Mouse (Mus musculus) hindbrain, embryonic 16.5 days (tissue): ENCODE results near the gene Grik3. TPM values are rescaled to one million over a fixed set of nuclear protein-coding genes. Genes with fewer than 3 reads are reported as not detected.
A peak's percentile ranks its signal among the peaks of the same experiment; 100 is the strongest.
"Not testable (repeated sequence)": the region's sequence is repeated elsewhere in the genome, so short reads cannot be mapped to it uniquely, and the experiment has no call there.

ENCODE experiments used
- ATAC-seq: fragments of 200-750 bp; cut with Nextera tagmentation; 2 replicates; pipeline ENCODE4 v1.8.0; 2017; ENCODE audit warnings: moderate TSS enrichment, moderate library complexity
- H3K27ac ChIP-seq: fragments of 300-500 bp; sonication (generic); 2 replicates; pipeline ENCODE4 v1.5.1; 2014; ENCODE audit warnings: low read depth, mild to moderate bottlenecking, control low read depth, low read length, moderate library complexity
- H3K27me3 ChIP-seq: fragments of 300-500 bp; sonication (generic); replicated peaks from 2 replicates; pipeline ENCODE4 v1.6.1; 2014; ENCODE audit warnings: low read length; ENCODE audit not compliant: control insufficient read depth, insufficient read depth
- H3K36me3 ChIP-seq: fragments of 300-500 bp; sonication (generic); 2 replicates; pipeline ENCODE4 v1.6.1; 2014; ENCODE audit warnings: mild to moderate bottlenecking, low read length, moderate library complexity, mixed read lengths; ENCODE audit not compliant: control insufficient read depth, insufficient read depth
- H3K4me1 ChIP-seq: fragments of 300-500 bp; sonication (generic); 2 replicates; pipeline ENCODE4 v1.6.1; 2014; ENCODE audit warnings: low read depth, low read length; ENCODE audit not compliant: control insufficient read depth, insufficient read depth
- H3K4me2 ChIP-seq: fragments of 300-500 bp; sonication (generic); 2 replicates; pipeline ENCODE4 v1.6.1; 2014; ENCODE audit warnings: mild to moderate bottlenecking, low read length, control low read depth, moderate library complexity
- H3K4me3 ChIP-seq: fragments of 300-500 bp; sonication (generic); 2 replicates; pipeline ENCODE4 v1.5.1; 2014; ENCODE audit warnings: mild to moderate bottlenecking, low read length, control low read depth, moderate library complexity
- H3K9ac ChIP-seq: fragments of 300-500 bp; sonication (generic); 2 replicates; pipeline ENCODE4 v1.6.1; 2014; ENCODE audit warnings: low read depth, mild to moderate bottlenecking, control low read depth, low read length, moderate library complexity
- H3K9me3 ChIP-seq: fragments of 300-500 bp; sonication (generic); 2 replicates; pipeline ENCODE4 v1.6.1; 2014; ENCODE audit warnings: mild to moderate bottlenecking, low read length, moderate library complexity; ENCODE audit not compliant: control insufficient read depth
- WGBS: fragments of 180-500 bp; shearing (Covaris S2); extraction: QIAGEN DNeasy Blood & Tissue Kit; methylation state at CpG from one replicate; pipeline ENCODE4 v1.1.7; 2014; 5-methylcytosine and 5-hydroxymethylcytosine counted together
- polyA plus RNA-seq: library from polyadenylated mRNA; unstranded; fragments of >200 nt; fragmentation: Nextera tagmentation; extraction: Ambion mirVana; gene quantifications from 2 replicates; pipeline ENCODE4 v1.2.1, GENCODE M21; 2015

The Grik3 gene
- polyA plus RNA-seq, 1 experiment from 2014 or later = 5.5 TPM

DNA sequence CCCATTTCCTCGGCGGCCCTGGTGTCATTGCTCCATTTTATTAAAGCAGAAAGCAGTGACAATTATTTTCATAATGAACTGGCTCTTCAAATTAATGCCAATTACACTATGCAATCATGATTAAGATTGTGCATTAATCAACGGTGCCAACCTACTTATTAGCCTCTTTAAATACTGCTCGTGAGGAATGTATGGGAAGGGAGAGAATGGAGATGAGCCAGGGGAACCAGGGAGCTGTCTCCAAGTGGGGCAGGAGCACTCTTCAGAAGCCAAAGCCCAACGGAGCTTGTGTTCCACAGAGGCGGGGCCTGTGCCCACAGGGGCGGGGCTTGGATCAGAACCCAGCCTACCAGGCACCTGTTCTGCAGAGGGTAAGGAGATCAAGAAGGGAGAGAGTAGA is 114.0 kb downstream of the Grik3 start:
- WGBS = 45% methylated on average over 7 of the region's 7 CpGs
- ATAC-seq = peak; percentile 32; the same call in 1 of the 2 replicates
- no peak overlapping the region for H3K27ac ChIP-seq
- no peak overlapping the region for H3K4me3 ChIP-seq
- H3K9ac ChIP-seq = no peak overlapping the region
- H3K36me3 ChIP-seq = no peaks in the 10 kb centered on the region
- H3K4me1 ChIP-seq = peaks cover 11% of the 10 kb centered on the region
- H3K9me3 ChIP-seq = no peaks in the 10 kb centered on the region
- H3K4me2 ChIP-seq = no peak overlapping the region
- H3K27me3 ChIP-seq = no peaks in the 10 kb centered on the region

DNA sequence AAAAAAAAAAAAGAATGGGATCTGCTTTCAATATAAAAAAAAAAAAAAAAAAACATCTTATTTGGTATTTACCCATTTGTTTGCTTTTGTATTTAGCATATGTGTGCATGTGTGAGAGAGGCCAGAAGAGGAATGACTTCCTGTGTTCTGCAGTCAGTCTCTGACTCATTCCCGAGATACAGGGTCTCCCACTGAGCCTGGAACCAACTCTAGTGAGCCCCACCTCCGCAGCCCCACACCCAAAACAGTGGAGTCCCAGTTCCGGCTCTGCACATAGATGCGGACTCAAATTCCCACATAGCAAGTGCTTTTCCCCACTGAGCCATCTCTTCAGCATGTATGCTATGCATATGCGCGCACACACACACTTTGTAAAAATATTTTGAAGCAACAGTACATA is 115.6 kb downstream of the Grik3 start:
- 81% methylated on average over 6 of the region's 6 CpGs for WGBS
- no peaks in the 10 kb centered on the region for H3K9me3 ChIP-seq
- no peak overlapping the region for H3K4me3 ChIP-seq
- H3K27me3 ChIP-seq = no peaks in the 10 kb centered on the region
- no peak overlapping the region for H3K4me2 ChIP-seq
- no peak overlapping the region for H3K9ac ChIP-seq
- no peaks in the 10 kb centered on the region for H3K36me3 ChIP-seq
- H3K4me1 ChIP-seq = peaks cover 4% of the 10 kb centered on the region; the same call in 1 of the 2 replicates
- no peak overlapping the region for H3K27ac ChIP-seq
- ATAC-seq = no peak

DNA sequence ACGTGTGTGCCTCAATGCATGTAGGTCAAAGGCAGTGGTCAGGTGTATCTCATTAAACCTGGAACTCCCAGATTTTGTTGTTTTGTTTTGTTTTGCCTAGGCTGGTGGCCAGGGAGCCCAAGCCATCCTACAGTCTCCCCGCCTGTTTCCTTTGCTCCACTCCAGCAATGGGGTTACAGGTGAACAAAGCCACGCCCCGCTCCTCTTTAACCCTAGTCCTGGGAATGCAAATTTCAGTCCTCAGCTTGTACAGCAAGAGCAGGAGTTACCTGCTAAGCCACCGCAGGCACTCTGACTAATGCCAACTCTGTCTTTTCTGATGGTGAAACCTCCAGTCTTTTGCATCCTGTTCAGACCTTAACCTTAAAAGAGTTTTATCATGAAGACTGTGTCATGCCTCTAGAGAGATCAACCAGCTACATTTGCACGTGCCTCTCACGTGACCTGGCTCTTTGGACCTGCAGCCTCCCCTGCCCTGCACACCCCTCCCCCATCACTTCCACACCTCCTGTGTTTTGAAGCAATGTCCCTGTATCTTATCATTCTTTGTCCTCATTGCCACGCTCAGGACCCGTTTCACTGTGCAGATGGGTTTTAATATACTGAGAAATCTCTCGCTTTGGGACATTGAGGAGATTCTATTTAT is 117.0 kb downstream of the Grik3 start:
- no peak for ATAC-seq
- Histone ChIP-seq H3K27me3 (no peaks in the 10 kb centered on the region), H3K27ac (no peak overlapping the region), H3K4me3 (no peak overlapping the region), H3K4me2 (no peak overlapping the region), H3K9ac (no peak overlapping the region), H3K9me3 (no peaks in the 10 kb centered on the region), H3K4me1 (no peaks in the 10 kb centered on the region), H3K36me3 (no peaks in the 10 kb centered on the region)
- WGBS = 60% methylated on average over 10 of the region's 10 CpGs

DNA sequence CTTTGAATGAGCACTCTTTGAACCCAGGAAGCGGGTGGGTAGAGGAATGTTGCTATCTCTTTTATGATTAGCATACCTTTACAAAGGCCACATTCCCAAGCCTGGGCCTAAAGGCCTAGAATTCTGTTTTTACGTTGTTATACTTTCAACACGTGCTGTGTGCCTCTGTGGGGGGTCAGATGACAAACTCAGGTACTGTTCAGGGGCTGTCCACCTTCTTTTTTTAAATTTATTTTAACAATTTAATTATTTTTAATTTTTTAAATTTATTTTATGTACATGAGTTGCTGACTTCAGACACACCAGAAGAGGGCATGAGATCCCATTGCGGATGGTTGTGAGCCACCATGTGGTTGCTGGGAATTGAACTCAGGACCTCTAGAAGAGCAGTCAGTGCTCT is 118.4 kb downstream of the Grik3 start:
- not testable (repeated sequence) for H3K27me3 ChIP-seq, ATAC-seq, H3K4me1 ChIP-seq, H3K4me2 ChIP-seq, H3K27ac ChIP-seq, H3K9ac ChIP-seq, H3K36me3 ChIP-seq, H3K9me3 ChIP-seq, H3K4me3 ChIP-seq
- WGBS = 47% methylated on average over 3 of the region's 4 CpGs

DNA sequence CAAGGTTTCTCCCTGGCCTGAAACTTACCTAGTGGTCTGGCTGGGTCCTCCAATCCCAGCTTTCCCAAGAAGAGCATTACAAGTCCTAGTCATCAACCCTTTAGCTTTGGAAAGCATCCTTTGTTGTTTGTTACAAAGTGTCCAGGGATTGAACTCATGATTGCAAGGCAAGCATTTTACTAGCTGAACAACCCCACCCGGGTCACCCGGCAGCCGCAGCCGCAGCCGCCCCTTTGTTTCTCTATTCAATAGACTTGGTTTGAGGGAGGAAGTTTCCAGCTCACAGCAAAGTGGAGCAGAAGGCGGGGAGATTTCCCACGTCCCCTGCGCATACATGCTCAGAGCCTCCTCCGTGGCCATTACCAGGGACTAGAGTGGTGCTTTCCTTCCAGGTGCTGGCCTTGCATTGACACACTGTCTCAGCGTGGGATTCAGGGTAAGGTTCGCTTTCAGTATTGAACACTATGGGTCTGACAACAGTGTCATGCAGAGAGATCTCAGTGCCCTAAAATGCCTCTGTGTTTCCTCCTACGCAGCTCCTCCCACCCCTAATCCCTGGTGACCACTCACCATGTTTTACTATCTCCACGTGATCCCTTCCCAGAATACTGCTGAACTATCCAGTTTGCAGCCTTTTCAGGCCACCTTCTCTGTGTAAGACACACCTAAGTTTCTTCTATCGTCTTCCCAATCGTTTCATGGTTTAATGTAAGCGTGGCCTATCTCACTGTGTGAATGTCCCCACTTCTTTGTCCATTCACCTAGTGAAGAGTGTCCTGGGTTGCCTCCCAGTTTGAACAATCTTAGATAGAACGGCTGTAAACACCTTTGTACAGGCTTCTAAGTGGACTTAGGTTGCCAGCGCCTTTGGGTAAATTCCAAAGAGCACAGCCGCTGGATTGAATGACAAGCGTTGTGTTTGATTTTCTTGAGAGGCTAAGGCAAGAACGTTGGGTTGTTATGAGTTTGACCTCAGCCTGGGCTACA is 119.1 kb downstream of the Grik3 start:
- no peaks in the 10 kb centered on the region for H3K4me1 ChIP-seq
- H3K9ac ChIP-seq = no peak overlapping the region
- H3K27ac ChIP-seq = no peak overlapping the region
- H3K27me3 ChIP-seq = no peaks in the 10 kb centered on the region
- WGBS = 57% methylated on average over 21 of the region's 21 CpGs
- H3K4me2 ChIP-seq = no peak overlapping the region
- no peaks in the 10 kb centered on the region for H3K9me3 ChIP-seq
- H3K36me3 ChIP-seq = no peaks in the 10 kb centered on the region
- H3K4me3 ChIP-seq = no peak overlapping the region
- ATAC-seq = no peak

DNA sequence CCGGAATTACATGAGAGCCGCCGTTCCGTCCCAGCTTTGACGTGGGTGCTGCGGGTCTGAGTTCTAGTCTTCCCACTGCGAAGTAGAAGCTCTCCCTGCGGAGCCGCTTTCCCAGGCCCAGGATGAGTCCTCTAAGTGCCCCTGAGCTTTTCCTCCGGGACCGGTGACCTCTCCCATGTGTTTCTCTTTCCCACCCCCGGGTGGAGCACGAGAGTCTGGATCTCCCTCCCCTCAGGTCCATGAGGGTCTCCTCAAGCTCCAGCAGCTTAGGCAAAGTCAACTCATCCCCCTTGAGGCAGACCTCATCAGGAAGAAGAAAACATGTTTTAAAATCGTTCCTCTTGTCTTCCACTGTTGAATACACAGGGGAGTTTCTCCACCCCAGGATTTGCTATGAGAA is 127.4 kb downstream of the Grik3 start:
- Histone ChIP-seq H3K4me1 (no peaks in the 10 kb centered on the region), H3K4me3 (no peak overlapping the region), H3K36me3 (no peaks in the 10 kb centered on the region), H3K27ac (no peak overlapping the region), H3K4me2 (no peak overlapping the region), H3K9me3 (no peaks in the 10 kb centered on the region), H3K9ac (no peak overlapping the region), H3K27me3 (no peaks in the 10 kb centered on the region)
- no peak for ATAC-seq
- WGBS = 86% methylated on average over 14 of the region's 14 CpGs

DNA sequence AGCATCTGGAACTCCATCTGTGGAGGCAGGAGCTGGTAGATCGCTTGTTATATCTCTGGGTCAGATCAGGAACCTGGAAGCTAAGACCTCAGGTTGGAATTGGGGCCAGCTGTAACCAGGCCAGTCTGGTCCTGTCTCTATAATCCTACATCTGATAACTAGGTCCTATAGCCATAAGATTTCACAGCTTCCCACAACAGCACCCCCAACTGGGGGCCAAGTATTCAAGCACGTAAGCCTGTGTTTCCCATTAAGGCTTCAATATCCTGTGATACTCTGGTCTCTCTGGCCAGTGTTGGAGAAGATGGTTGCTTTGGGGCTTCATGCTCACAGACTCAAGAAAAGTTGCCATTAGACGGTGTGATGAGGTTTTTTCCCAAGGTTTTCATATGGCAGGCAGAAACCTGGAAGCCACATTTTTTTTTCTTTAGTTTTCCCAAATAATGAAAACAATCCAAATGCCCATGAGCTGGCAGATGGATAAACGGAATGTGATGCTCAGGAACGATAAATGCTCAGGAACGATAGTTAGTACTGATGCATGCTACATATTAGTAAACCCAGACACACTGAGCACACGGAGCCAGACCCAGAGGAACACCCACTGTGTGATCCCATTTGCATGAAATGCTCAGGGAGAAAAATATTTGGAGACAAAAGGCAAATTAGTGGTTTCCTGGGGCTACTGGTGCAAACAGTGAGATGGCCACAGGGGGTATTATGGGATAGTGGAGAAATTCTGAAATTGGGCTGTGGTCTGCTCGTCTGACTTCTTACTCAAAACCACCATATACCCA is 128.2 kb downstream of the Grik3 start:
- Histone ChIP-seq H3K9ac (no peak overlapping the region), H3K4me2 (no peak overlapping the region), H3K9me3 (no peaks in the 10 kb centered on the region), H3K4me3 (no peak overlapping the region), H3K27ac (no peak overlapping the region), H3K36me3 (no peaks in the 10 kb centered on the region), H3K27me3 (no peaks in the 10 kb centered on the region), H3K4me1 (no peaks in the 10 kb centered on the region)
- 66% methylated on average over 8 of the region's 8 CpGs for WGBS
- no peak for ATAC-seq

DNA sequence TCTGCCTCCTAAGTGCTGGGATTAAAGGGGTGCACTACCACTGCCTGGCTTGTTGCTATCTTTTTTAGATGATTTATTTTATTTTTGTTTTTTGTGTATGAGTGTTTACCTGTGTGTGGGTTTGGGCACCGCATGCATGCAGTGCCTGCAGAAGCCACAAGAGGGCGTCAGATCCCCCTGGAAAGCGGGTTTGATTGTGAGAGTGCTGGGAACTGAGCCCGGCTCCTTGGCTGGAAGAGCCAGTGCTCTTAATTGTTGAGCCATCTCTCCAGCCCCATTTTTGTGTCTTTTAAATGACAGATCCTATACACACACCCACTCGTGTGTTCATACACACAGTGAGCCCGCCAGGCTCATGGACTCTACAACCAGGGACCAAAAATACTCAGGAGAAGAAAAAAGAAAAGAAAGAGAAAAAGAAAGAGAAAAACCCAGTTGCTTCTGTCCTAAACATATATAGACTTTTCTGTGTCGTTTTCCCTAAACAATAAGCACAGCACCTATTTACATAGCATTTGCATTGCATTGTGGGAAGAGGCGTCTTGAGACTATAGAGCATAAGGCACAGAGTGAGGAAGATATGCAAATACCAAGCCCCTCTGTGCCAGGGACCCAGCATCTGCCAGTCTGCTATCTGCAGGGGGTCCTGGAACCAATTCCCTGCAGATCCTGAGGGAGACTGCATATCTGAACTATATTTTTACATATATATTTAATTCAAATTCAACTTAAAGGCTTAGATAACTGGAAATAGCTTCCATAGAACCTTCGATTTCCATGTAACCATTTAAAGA is 134.6 kb downstream of the Grik3 start:
- H3K4me2 ChIP-seq = no peak overlapping the region
- no peak for ATAC-seq
- H3K9me3 ChIP-seq = no peaks in the 10 kb centered on the region
- H3K36me3 ChIP-seq = no peaks in the 10 kb centered on the region
- WGBS = 83% methylated on average over 9 of the region's 9 CpGs
- no peak overlapping the region for H3K27ac ChIP-seq
- no peak overlapping the region for H3K4me3 ChIP-seq
- H3K27me3 ChIP-seq = no peaks in the 10 kb centered on the region
- no peak overlapping the region for H3K9ac ChIP-seq
- H3K4me1 ChIP-seq = peaks cover 3% of the 10 kb centered on the region; the same call in 1 of the 2 replicates
